Mouse (Mus musculus) MEL (cell line): ENCODE data around the gene Mill2. TPM values are rescaled to one million over a fixed set of nuclear protein-coding genes. Genes with fewer than 3 reads are reported as not detected.

Source experiments
- DNase-seq: peaks from one replicate; pipeline ENCODE4 v3.0.0; 2011; ENCODE audit warnings: low read depth, low spot score
- H3K27ac ChIP-seq: 2 replicates; pipeline ENCODE4 v1.5.1; 2012; ENCODE audit warnings: low read depth, mild to moderate bottlenecking, control low read depth, low read length, moderate library complexity; ENCODE audit not compliant: control insufficient read depth
- H3K27me3 ChIP-seq, 2 experiments: fragments of 150-350 bp in 1 of 2; sonication (generic) in 1 of 2; 2 replicates each; pipeline ENCODE4 v1.6.1; 2012; ENCODE audit warnings: low read length in 2 of 2, mild to moderate bottlenecking in 2 of 2, improper control_type of control experiment in 1 of 2, moderate library complexity in 1 of 2; ENCODE audit not compliant: insufficient read depth in 2 of 2, control insufficient read depth in 1 of 2
- H3K36me3 ChIP-seq, 2 experiments: 2 replicates each; pipeline ENCODE4 v1.6.1; 2012 to 2014; ENCODE audit warnings: low read length in 2 of 2, improper control_type of control experiment in 1 of 2, inconsistent platforms in 1 of 2, mild to moderate bottlenecking in 1 of 2; ENCODE audit not compliant: insufficient read depth in 2 of 2, control insufficient read depth in 1 of 2
- H3K4me1 ChIP-seq, 2 experiments: fragments of 150-350 bp in 1 of 2; sonication (generic) in 1 of 2; 2 replicates each; pipeline ENCODE4 v1.6.1; 2012; ENCODE audit warnings: low read length in 2 of 2, improper control_type of control experiment in 1 of 2, mild to moderate bottlenecking in 1 of 2; ENCODE audit not compliant: insufficient read depth in 2 of 2, control insufficient read depth in 1 of 2
- H3K4me3 ChIP-seq, 2 experiments: fragments of 150-350 bp in 1 of 2; sonication (generic) in 1 of 2; 2 replicates each; pipeline ENCODE4 v1.5.1; 2012; ENCODE audit warnings: low read depth in 2 of 2, low read length in 2 of 2, mild to moderate bottlenecking in 2 of 2, moderate library complexity in 2 of 2, control low read depth in 1 of 2, improper control_type of control experiment in 1 of 2; ENCODE audit not compliant: control insufficient read depth in 1 of 2, insufficient read depth in 1 of 2
- H3K79me2 ChIP-seq: 2 replicates; pipeline ENCODE4 v1.6.1; 2012; ENCODE audit warnings: mild to moderate bottlenecking, low read length, moderate library complexity; ENCODE audit not compliant: control insufficient read depth, poor library complexity, insufficient read depth
- H3K9ac ChIP-seq: 2 replicates; pipeline ENCODE4 v1.6.1; 2012; ENCODE audit warnings: low read depth, mild to moderate bottlenecking, control low read depth, low read length, moderate library complexity; ENCODE audit not compliant: control insufficient read depth, poor library complexity, severe bottlenecking
- H3K9me3 ChIP-seq: fragments of 150-350 bp; sonication (generic); replicated peaks from 2 replicates; pipeline ENCODE4 v1.6.1; 2012; ENCODE audit warnings: mild to moderate bottlenecking, low read length, improper control_type of control experiment, moderate library complexity; ENCODE audit not compliant: insufficient read depth
- BHLHE40 ChIP-seq: IDR thresholded peaks from 2 replicates; pipeline ENCODE4 v1.6.1; 2012; ENCODE audit warnings: low read depth, mild to moderate bottlenecking, inconsistent platforms, low read length, improper control_type of control experiment, borderline replicate concordance
- CHD1 ChIP-seq: IDR thresholded peaks from 2 replicates; pipeline ENCODE4 v1.6.1; 2012; ENCODE audit warnings: low read depth, mild to moderate bottlenecking, inconsistent platforms, low read length, improper control_type of control experiment
- CTCF ChIP-seq, 3 experiments: IDR thresholded peaks in 2 of 3; conservative IDR thresholded peaks in 1 of 3; 2 replicates each; pipeline ENCODE4 v1.5.1; 2011 to 2012; ENCODE audit warnings: low read length in 3 of 3, low read depth in 2 of 3, mild to moderate bottlenecking in 2 of 3, improper control_type of control experiment in 1 of 3, inconsistent platforms in 1 of 3, mixed read lengths in 1 of 3, moderate library complexity in 1 of 3; ENCODE audit not compliant: control insufficient read depth in 1 of 3, insufficient read depth in 1 of 3, poor library complexity in 1 of 3, severe bottlenecking in 1 of 3
- E2F4 ChIP-seq: IDR thresholded peaks from 2 replicates; pipeline ENCODE4 v1.6.1; 2011; ENCODE audit warnings: low read depth, low read length, improper control_type of control experiment, borderline replicate concordance
- ETS1 ChIP-seq: IDR thresholded peaks from 2 replicates; pipeline ENCODE4 v1.6.1; 2012; ENCODE audit warnings: low read depth, mild to moderate bottlenecking, inconsistent platforms, low read length, improper control_type of control experiment, moderate library complexity
- KAT2A ChIP-seq: conservative IDR thresholded peaks from 2 replicates; pipeline ENCODE4 v1.6.1; 2012; ENCODE audit warnings: low read depth, low read length, improper control_type of control experiment, inconsistent platforms
- MAX ChIP-seq: IDR thresholded peaks from 2 replicates; pipeline ENCODE4 v1.6.1; 2011; ENCODE audit warnings: low read length, improper control_type of control experiment
- MEF2A ChIP-seq: IDR thresholded peaks from 2 replicates; pipeline ENCODE4 v1.6.1; 2014; ENCODE audit warnings: low read depth, mild to moderate bottlenecking, inconsistent platforms, low read length, improper control_type of control experiment; ENCODE audit not compliant: poor library complexity, insufficient replicate concordance, severe bottlenecking; ENCODE audit errors: extremely low read depth
- MXI1 ChIP-seq: IDR thresholded peaks from 2 replicates; pipeline ENCODE4 v1.6.1; 2011; ENCODE audit warnings: mild to moderate bottlenecking, low read depth, low read length, improper control_type of control experiment
- MYB ChIP-seq: IDR thresholded peaks from 2 replicates; pipeline ENCODE4 v1.6.1; 2011; ENCODE audit warnings: mild to moderate bottlenecking, low read depth, low read length, improper control_type of control experiment
- MYC ChIP-seq: IDR thresholded peaks from 2 replicates; pipeline ENCODE4 v1.6.1; 2011; ENCODE audit warnings: low read depth, mild to moderate bottlenecking, low read length, improper control_type of control experiment, moderate library complexity
- NELFE ChIP-seq: IDR thresholded peaks from 2 replicates; pipeline ENCODE4 v1.6.1; 2011; ENCODE audit warnings: low read depth, low read length, improper control_type of control experiment
- POLR2A ChIP-seq, 2 experiments: IDR thresholded peaks; 2 replicates each; pipeline ENCODE4 v1.6.1; 2011 to 2012; ENCODE audit warnings: low read length in 2 of 2, mild to moderate bottlenecking in 2 of 2, control low read depth in 1 of 2, improper control_type of control experiment in 1 of 2, low read depth in 1 of 2, moderate library complexity in 1 of 2; ENCODE audit not compliant: control insufficient read depth in 1 of 2, insufficient read depth in 1 of 2, poor library complexity in 1 of 2
- POLR2AphosphoS2 ChIP-seq: IDR thresholded peaks from 2 replicates; pipeline ENCODE4 v1.6.1; 2011; ENCODE audit warnings: low read length, improper control_type of control experiment
- RAD21 ChIP-seq: IDR thresholded peaks from 2 replicates; pipeline ENCODE4 v1.6.1; 2011; ENCODE audit warnings: mild to moderate bottlenecking, low read depth, low read length, improper control_type of control experiment
- RCOR1 ChIP-seq: IDR thresholded peaks from 2 replicates; pipeline ENCODE4 v1.6.1; 2012; ENCODE audit warnings: low read depth, mild to moderate bottlenecking, inconsistent platforms, low read length, improper control_type of control experiment
- SIN3A ChIP-seq: IDR thresholded peaks from 2 replicates; pipeline ENCODE4 v1.6.1; 2012; ENCODE audit warnings: low read length, improper control_type of control experiment, inconsistent platforms
- SMC3 ChIP-seq: IDR thresholded peaks from 2 replicates; pipeline ENCODE4 v1.6.1; 2011; ENCODE audit warnings: low read depth, low read length, improper control_type of control experiment
- TBP ChIP-seq: IDR thresholded peaks from 2 replicates; pipeline ENCODE4 v1.8.0; 2011; ENCODE audit warnings: low read depth, low read length, improper control_type of control experiment
- TCF12 ChIP-seq: IDR thresholded peaks from 2 replicates; pipeline ENCODE4 v1.6.1; 2014; ENCODE audit warnings: low read depth, mild to moderate bottlenecking, inconsistent platforms, low read length, improper control_type of control experiment, moderate library complexity
- USF1 ChIP-seq: IDR thresholded peaks from 2 replicates; pipeline ENCODE4 v1.6.1; 2014; ENCODE audit warnings: low read depth, mild to moderate bottlenecking, inconsistent platforms, low read length, improper control_type of control experiment, moderate library complexity
- ZC3H11A ChIP-seq: IDR thresholded peaks from 2 replicates; pipeline ENCODE4 v1.6.1; 2012; ENCODE audit warnings: low read depth, mild to moderate bottlenecking, inconsistent platforms, low read length, improper control_type of control experiment
- polyA plus RNA-seq, 2 experiments: library from polyadenylated mRNA; stranded (reverse) in 1 of 2; unstranded in 1 of 2; fragments of >175 nt in 1 of 2; fragments of >200 nt in 1 of 2; gene quantifications; 2 replicates each; pipeline versions ENCODE4 v1.2.1 to v1.2.4; 2012; ENCODE audit warnings: low replicate concordance in 2 of 2, low read depth in 1 of 2; ENCODE audit not compliant: insufficient read length in 2 of 2, insufficient read depth in 1 of 2, missing spikeins in 1 of 2
- total RNA-seq: library from RNA; depleted of rRNA; stranded (reverse); fragments of 300-350 nt; gene quantifications from 2 replicates; pipeline ENCODE4 v1.2.3, GENCODE M21; 2012

Mill2 gene
- total and polyA plus RNA-seq, 3 experiments, result 0.08 to 0.13 TPM; not detected in 1

- H3K9ac ChIP-seq, result no peak overlapping the region
- DNase-seq, result no peak
- no peaks in the 10 kb centered on the region for H3K9me3 ChIP-seq
- no peaks in the 10 kb centered on the region; a peak in 2 of 4 replicates for H3K4me1 ChIP-seq
- H3K36me3 ChIP-seq, result no peaks in the 10 kb centered on the region
- no peak overlapping the region for H3K4me3 ChIP-seq
- H3K79me2 ChIP-seq, result no peaks in the 10 kb centered on the region
- no peak for TF ChIP-seq BHLHE40
- TF ChIP-seq MXI1, result no peak
- no peak for TF ChIP-seq NELFE
- no peak for TF ChIP-seq E2F4
- no peak for TF ChIP-seq MYB
- H3K27ac ChIP-seq, result no peak overlapping the region
- no peaks in the 10 kb centered on the region for H3K27me3 ChIP-seq
These were observed 47.2 kb downstream of the Mill2 start for GRCm38 (mm10) chr7:18886963-18887362.

GRCm38 (mm10) chr7:18890848-18891247, 51.1 kb downstream of the Mill2 start:
- Histone ChIP-seq H3K9ac (no peak overlapping the region), H3K4me1 (peaks cover 0 to 3% of the 10 kb centered on the region in 2 experiments; a peak in 1 of 4 replicates), H3K27me3 (no peaks in the 10 kb centered on the region), H3K9me3 (no peaks in the 10 kb centered on the region), H3K4me3 (no peak overlapping the region), H3K27ac (no peak overlapping the region), H3K36me3 (0 out of 4 replicates have a peak, but pooled peaks cover 0 to 2% of the 10 kb centered on the region in 2 experiments), H3K79me2 (no peaks in the 10 kb centered on the region)
- TF ChIP-seq ETS1 (no peak), MEF2A (no peak), SIN3A (no peak), MXI1 (no peak), KAT2A (no peak)
- DNase-seq, result no peak

- no peaks in the 10 kb centered on the region for H3K79me2 ChIP-seq
- H3K9ac ChIP-seq, result peak overlapping the region; percentile 44
- 0 out of 4 replicates have a peak, but pooled peaks cover 0 to 2% of the 10 kb centered on the region in 2 experiments for H3K36me3 ChIP-seq
- DNase-seq, result peak; percentile 80
- no peak overlapping the region for H3K27ac ChIP-seq
- TF ChIP-seq USF1, result peak; percentile 58; the same call in 1 of the 2 replicates
- TF ChIP-seq TBP, result no peak
- TF ChIP-seq RAD21, result peak; percentile 42
- peak; percentile 69 to 96 (median 78) for TF ChIP-seq CTCF (IDR thresholded peaks at IDR 0.05 in 2 of 3, conservative IDR thresholded peaks at IDR 0.05 in 1 of 3; ENCODE audit: control insufficient read depth in 1 of 3, insufficient read depth in 1 of 3, low read depth in 2 of 3, low read length in 3 of 3, poor library complexity in 1 of 3, severe bottlenecking in 1 of 3)
- no peak for TF ChIP-seq RCOR1
- TF ChIP-seq ZC3H11A, result no peak
- peak; percentile 59 for TF ChIP-seq SMC3
- no peak for TF ChIP-seq POLR2AphosphoS2
- TF ChIP-seq MAX, result peak; percentile 55
- TF ChIP-seq MXI1, result peak; percentile 39; the same call in 1 of the 2 replicates
- 0 out of 4 replicates have a peak, but pooled peaks of 1 of the 2 experiments have one; percentile 15 for TF ChIP-seq POLR2A (IDR thresholded peaks at IDR 0.05; ENCODE audit: control insufficient read depth in 1 of 2, insufficient read depth in 1 of 2, low read depth in 1 of 2, low read length in 2 of 2, poor library complexity in 1 of 2)
- no peak for TF ChIP-seq CHD1
- no peak for TF ChIP-seq TCF12
- peak; percentile 53; the same call in 1 of the 2 replicates for TF ChIP-seq MYC
- no peaks in the 10 kb centered on the region for H3K9me3 ChIP-seq
- peak overlapping the region; percentile 3 to 31; a peak in 3 of 4 replicates for H3K4me3 ChIP-seq
- no peaks in the 10 kb centered on the region for H3K27me3 ChIP-seq
- H3K4me1 ChIP-seq, result peaks cover 0 to 3% of the 10 kb centered on the region in 2 experiments; a peak in 1 of 4 replicates
These were observed 52.3 kb downstream of the Mill2 start for GRCm38 (mm10) chr7:18891872-18892599.
